Mouse (Mus musculus) left cerebral cortex, postnatal 36 days (tissue): Measurements from ENCODE around the gene Med27. TPM values are rescaled to one million over a fixed set of nuclear protein-coding genes. Genes with fewer than 3 reads are reported as not detected.

Experiments used
- microRNA-seq: library from miRNA; unstranded; fragments of <30 nt; microRNA quantifications from one replicate; pipeline ENCODE4 v1.2.0, GENCODE M21; 2022
- total RNA-seq, 2 experiments: library from RNA; stranded (reverse); gene quantifications; 2 replicates each; pipeline ENCODE4 v1.2.3; 2021

Gene Med27
- total RNA-seq, 2 experiments from 2014 or later = 36.4 to 40.4 TPM

Small RNA genes within 50 kb of the gene (microRNA-seq; reads per million reads assigned to microRNA genes)
- gene Mir133c = not detected

Other genes starting within 250 kb of the Med27 start
- gene Setx, start 222.6 kb upstream of the Med27 start, total RNA-seq = 10 to 100 TPM; 44.1 to 48.9 TPM
- gene Ntng2, start 93.8 kb upstream of the Med27 start, total RNA-seq = 100 to 1,000 TPM in 1 of 2 experiments, 10 to 100 TPM in 1; 96.5 to 102 TPM